Mouse (Mus musculus) G1E (cell line): ENCODE measurements at regions not wholly inside any gene's neighbourhood (a gene's known extent, or its start where the extent isn't known, plus 50 kb on each side); places are given as distances from the start of the nearest gene placed in this dataset.

Source experiments
- ATAC-seq: 2 replicates; pipeline ENCODE4 v1.8.0; 2016; ENCODE audit warnings: mild to moderate bottlenecking; ENCODE audit not compliant: insufficient number of reproducible peaks, poor library complexity, low FRiP score, severe bottlenecking; ENCODE audit errors: extremely low read depth
- DNase-seq: peaks from one replicate; pipeline ENCODE4 v3.0.0; 2012; ENCODE audit warnings: low spot score
- H3K27me3 ChIP-seq: 2 replicates; pipeline ENCODE4 v1.6.1; 2012; ENCODE audit warnings: mild to moderate bottlenecking, low read length, inconsistent platforms; ENCODE audit not compliant: insufficient read depth
- H3K36me3 ChIP-seq: replicated peaks from 2 replicates; pipeline ENCODE3; 2012; ENCODE audit warnings: mild to moderate bottlenecking, inconsistent platforms
- H3K4me1 ChIP-seq: 2 replicates; pipeline ENCODE4 v1.6.1; 2012; ENCODE audit warnings: low read depth, low read length, inconsistent platforms, mixed read lengths; ENCODE audit not compliant: insufficient read depth
- H3K4me3 ChIP-seq: 2 replicates; pipeline ENCODE4 v1.5.1; 2012; ENCODE audit warnings: low read depth, mild to moderate bottlenecking, inconsistent platforms, low read length, moderate library complexity, mixed read lengths
- H3K9me3 ChIP-seq: replicated peaks from 2 replicates; pipeline ENCODE4 v1.6.1; 2012; ENCODE audit warnings: inconsistent platforms
- CTCF ChIP-seq: IDR thresholded peaks from 2 replicates; pipeline ENCODE4 v1.5.1; 2012; ENCODE audit warnings: low read depth, low read length, inconsistent platforms, mixed read lengths
- GATA1 ChIP-seq: IDR thresholded peaks from 2 replicates; pipeline ENCODE4 v1.6.1; 2012; ENCODE audit warnings: borderline replicate concordance, low read length, inconsistent platforms, mixed read lengths
- GATA2 ChIP-seq: IDR thresholded peaks from 2 replicates; pipeline ENCODE4 v1.6.1; 2012; ENCODE audit warnings: low read depth, low read length, inconsistent platforms, borderline replicate concordance
- POLR2AphosphoS5 ChIP-seq: IDR thresholded peaks from 2 replicates; pipeline ENCODE4 v1.6.1; 2012; ENCODE audit warnings: low read depth, low read length, inconsistent platforms; ENCODE audit not compliant: insufficient replicate concordance
- TAL1 ChIP-seq: conservative IDR thresholded peaks from 2 replicates; pipeline ENCODE4 v1.6.1; 2012; ENCODE audit warnings: low read depth, low read length, inconsistent platforms, mixed read lengths

DNA sequence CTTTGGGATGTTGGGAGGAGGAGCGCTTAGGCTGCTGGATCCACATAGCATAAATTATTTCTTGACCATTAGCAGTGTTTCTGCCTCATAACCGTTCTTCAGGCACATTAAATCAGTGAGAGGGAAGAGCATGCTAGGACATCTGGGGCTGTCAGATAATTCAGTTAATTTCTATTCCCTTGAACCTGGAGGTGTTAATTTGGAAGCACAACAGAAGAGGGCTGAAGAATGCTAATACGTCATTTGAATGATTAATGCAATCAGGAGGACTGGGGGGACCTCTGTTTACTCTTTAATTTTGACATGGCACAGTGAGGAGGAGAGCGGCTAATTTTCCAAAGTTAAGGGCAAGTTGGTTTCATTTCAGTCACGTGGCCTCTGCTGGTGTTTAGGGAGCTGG is 294.8 kb downstream of the Bcl11a start:
- Histone ChIP-seq H3K4me1 (no peaks in the 10 kb centered on the region), H3K9me3 (no peaks in the 10 kb centered on the region), H3K4me3 (no peak overlapping the region), H3K36me3 (no peaks in the 10 kb centered on the region), H3K27me3 (peaks cover 20% of the 10 kb centered on the region)
- ATAC-seq (no peak), DNase-seq (no peak)
- TF ChIP-seq TAL1 (no peak), GATA2 (no peak), GATA1 (no peak), CTCF (no peak), POLR2AphosphoS5 (no peak)

DNA sequence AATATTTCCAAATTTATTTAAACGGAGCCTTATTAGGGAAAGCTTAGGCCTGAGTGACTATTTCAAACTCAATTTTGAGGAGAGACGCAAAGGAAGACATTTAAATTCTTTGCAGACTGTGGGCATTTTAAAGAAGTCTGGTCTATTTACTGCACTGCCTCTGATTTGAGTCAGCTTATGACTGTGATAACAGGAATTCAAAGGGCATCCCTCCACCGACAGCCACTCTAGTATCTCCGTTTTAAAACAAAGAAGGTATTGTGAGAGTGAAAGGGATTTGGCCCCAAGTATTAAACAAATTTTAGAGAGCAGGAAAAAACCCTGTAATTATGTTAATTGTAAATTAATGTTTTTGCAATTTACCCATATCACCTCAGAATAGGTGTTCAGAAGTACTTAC is 295.4 kb downstream of the Bcl11a start:
- Histone ChIP-seq H3K27me3 (peaks cover 20% of the 10 kb centered on the region), H3K36me3 (no peaks in the 10 kb centered on the region), H3K9me3 (no peaks in the 10 kb centered on the region), H3K4me3 (no peak overlapping the region), H3K4me1 (no peaks in the 10 kb centered on the region)
- DNase-seq (no peak), ATAC-seq (no peak)
- no peak for TF ChIP-seq GATA1
- TF ChIP-seq CTCF: no peak
- TF ChIP-seq POLR2AphosphoS5: no peak
- no peak for TF ChIP-seq TAL1
- TF ChIP-seq GATA2: no peak

DNA sequence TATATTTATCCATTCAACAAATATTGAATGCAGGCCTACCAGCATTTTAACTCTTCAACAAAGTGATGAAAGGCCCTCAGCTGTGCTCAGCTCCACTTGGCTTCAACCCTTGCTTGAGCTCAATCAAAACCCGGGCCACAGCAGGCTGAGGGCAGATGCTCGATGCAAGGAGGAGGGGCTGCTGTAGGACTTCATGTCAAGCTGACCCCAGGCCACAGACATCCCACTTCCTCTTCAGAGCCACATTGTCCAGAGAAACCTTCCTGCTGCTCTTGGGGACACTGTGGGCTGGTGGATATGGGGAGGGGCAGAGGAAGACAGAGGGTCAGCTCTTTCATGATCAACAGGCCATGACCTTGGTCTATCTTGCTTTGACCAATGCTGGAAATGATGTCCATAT is 299.7 kb downstream of the Bcl11a start:
- no peaks in the 10 kb centered on the region for H3K4me1 ChIP-seq
- ATAC-seq (no peak), DNase-seq (no peak)
- no peaks in the 10 kb centered on the region for H3K9me3 ChIP-seq
- H3K27me3 ChIP-seq: peaks cover 9% of the 10 kb centered on the region
- no peaks in the 10 kb centered on the region for H3K36me3 ChIP-seq
- no peak overlapping the region for H3K4me3 ChIP-seq
- TF ChIP-seq CTCF: no peak

DNA sequence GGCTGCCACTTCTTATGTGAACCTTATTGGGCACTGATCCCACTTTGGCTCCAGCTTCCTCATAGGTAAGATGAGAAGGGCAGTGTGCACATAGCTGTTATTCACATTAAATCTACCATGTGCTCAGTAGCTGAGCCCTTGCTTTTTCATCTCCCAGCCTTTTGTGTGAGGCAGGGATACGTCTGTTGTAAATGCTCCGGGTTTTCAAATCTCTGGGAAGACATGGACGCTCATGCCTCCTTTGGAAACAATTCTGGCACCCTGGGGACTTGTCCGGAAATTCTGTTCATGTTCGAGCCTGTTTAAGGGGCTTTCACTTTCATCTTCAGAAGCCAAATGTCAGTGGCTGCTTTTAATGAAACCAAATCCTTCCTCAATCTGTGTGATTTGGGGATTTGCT is 312.7 kb downstream of the Bcl11a start:
- no peak overlapping the region for H3K4me3 ChIP-seq
- DNase-seq (no peak), ATAC-seq (no peak)
- TF ChIP-seq CTCF (no peak), GATA2 (no peak), POLR2AphosphoS5 (no peak), GATA1 (no peak), TAL1 (no peak)
- no peaks in the 10 kb centered on the region for H3K36me3 ChIP-seq
- peaks cover 13% of the 10 kb centered on the region for H3K27me3 ChIP-seq
- no peaks in the 10 kb centered on the region for H3K9me3 ChIP-seq
- no peaks in the 10 kb centered on the region for H3K4me1 ChIP-seq

DNA sequence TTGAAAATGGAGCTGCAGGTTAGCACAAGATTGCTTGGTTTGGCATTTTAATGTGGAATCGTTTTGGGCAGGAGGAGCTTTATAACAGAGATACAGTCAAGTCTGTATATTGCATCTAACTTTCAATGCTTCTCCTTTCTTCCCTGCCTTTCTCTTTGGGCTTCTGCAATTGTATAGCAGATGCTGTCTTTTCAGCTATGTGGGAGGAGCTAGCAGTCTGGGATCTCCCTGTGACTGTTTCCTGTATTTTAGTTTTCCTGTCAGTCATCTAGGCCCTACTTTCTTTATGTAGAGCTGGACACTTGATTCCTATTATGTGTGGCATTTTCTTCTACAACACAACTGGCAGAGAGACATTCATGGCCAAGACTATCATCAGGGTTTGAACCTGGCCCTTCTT is 313.5 kb downstream of the Bcl11a start:
- H3K4me3 ChIP-seq: no peak overlapping the region
- H3K4me1 ChIP-seq: no peaks in the 10 kb centered on the region
- H3K9me3 ChIP-seq: no peaks in the 10 kb centered on the region
- DNase-seq (no peak), ATAC-seq (no peak)
- TF ChIP-seq CTCF: no peak
- TF ChIP-seq POLR2AphosphoS5: no peak
- no peak for TF ChIP-seq TAL1
- no peak for TF ChIP-seq GATA2
- TF ChIP-seq GATA1: no peak
- no peaks in the 10 kb centered on the region for H3K36me3 ChIP-seq
- H3K27me3 ChIP-seq: peaks cover 9% of the 10 kb centered on the region

DNA sequence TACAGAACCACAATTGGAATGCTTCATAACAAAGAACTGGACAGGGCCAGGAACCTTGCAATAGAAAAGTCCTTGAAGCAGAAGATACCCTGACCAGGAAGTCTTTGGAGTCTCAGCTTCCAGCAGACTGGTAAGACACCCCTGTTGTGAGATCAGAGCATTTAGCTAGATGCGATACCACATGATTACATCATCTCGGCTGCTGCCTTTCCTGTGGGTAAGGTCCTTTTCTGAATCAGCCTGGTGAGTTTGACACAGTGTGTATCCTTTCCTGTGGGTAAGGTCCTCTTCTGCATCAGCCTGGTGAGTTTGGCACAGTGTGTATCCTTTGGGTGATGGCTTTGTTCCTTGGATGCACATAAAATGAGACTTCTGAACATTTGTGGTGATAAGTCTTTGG is 317.6 kb downstream of the Bcl11a start:
- DNase-seq (no peak), ATAC-seq (no peak)
- H3K27me3 ChIP-seq: peaks cover 14% of the 10 kb centered on the region
- no peaks in the 10 kb centered on the region for H3K36me3 ChIP-seq
- TF ChIP-seq TAL1 (no peak), CTCF (no peak), GATA1 (no peak), POLR2AphosphoS5 (no peak), GATA2 (no peak)
- H3K9me3 ChIP-seq: no peaks in the 10 kb centered on the region
- H3K4me3 ChIP-seq: no peak overlapping the region
- no peaks in the 10 kb centered on the region for H3K4me1 ChIP-seq

DNA sequence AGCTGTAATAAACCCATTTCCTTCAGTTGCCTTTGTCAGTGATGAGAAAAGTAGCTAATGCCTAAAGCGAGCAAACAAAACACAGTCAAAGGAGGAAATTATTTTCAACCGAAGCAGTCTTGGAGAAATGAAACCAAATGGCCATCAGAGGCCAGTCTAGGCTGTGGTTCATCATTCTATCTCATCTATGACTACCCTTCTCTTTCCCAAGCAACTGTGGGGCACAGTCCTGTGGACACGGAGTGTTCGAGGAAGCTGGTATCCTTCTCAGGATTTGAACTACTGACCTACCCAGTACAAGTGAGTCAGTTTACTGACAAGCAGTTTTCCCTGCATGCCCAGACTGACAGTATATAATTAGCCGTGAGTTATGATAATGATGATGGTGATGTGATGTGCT is 319.1 kb downstream of the Bcl11a start:
- DNase-seq (no peak), ATAC-seq (no peak)
- Histone ChIP-seq H3K9me3 (no peaks in the 10 kb centered on the region), H3K36me3 (no peaks in the 10 kb centered on the region), H3K4me3 (no peak overlapping the region), H3K4me1 (no peaks in the 10 kb centered on the region), H3K27me3 (peaks cover 24% of the 10 kb centered on the region)
- TF ChIP-seq TAL1 (no peak), CTCF (no peak), GATA1 (no peak), GATA2 (no peak), POLR2AphosphoS5 (no peak)
